Mouse (Mus musculus) CH12.LX (cell line): ENCODE data around the gene Layn. TPM values are rescaled to one million over a fixed set of nuclear protein-coding genes. Genes with fewer than 3 reads are reported as not detected.

ENCODE experiments used
- DNase-seq: peaks from one replicate; pipeline ENCODE4 v3.0.0-alpha.2; 2013; ENCODE audit errors: extremely low read depth
- H3K27ac ChIP-seq: 2 replicates; pipeline ENCODE4 v1.5.1; 2012; ENCODE audit warnings: low read depth, mild to moderate bottlenecking, control low read depth, moderate library complexity; ENCODE audit not compliant: insufficient read depth
- H3K27me3 ChIP-seq: replicated peaks from 2 replicates; pipeline ENCODE3; 2012; ENCODE audit warnings: inconsistent platforms
- H3K36me3 ChIP-seq, 2 experiments: replicated peaks in 1 of 2; 2 replicates each; pipeline versions ENCODE3 to v1.6.1; 2012; ENCODE audit warnings: inconsistent platforms in 1 of 2, low read length in 1 of 2, mild to moderate bottlenecking in 1 of 2, mixed read lengths in 1 of 2, moderate library complexity in 1 of 2; ENCODE audit not compliant: control insufficient read depth in 1 of 2, insufficient read depth in 1 of 2
- H3K4me1 ChIP-seq, 2 experiments: 2 replicates each; pipeline ENCODE4 v1.6.1; 2012; ENCODE audit warnings: inconsistent platforms in 1 of 2, moderate library complexity in 1 of 2; ENCODE audit not compliant: insufficient read depth in 2 of 2, control insufficient read depth in 1 of 2
- H3K4me2 ChIP-seq: 2 replicates; pipeline ENCODE4 v1.6.1; 2012; ENCODE audit warnings: low read depth, mild to moderate bottlenecking, control low read depth; ENCODE audit not compliant: poor library complexity, insufficient read depth, severe bottlenecking
- H3K4me3 ChIP-seq, 3 experiments: fragments of 150-350 bp in 1 of 3; sonication (generic) in 1 of 3; replicated peaks in 1 of 3; 2 replicates each; pipeline versions ENCODE3 to v1.5.1; 2011 to 2012; ENCODE audit warnings: low read depth in 2 of 3, low read length in 2 of 3, mild to moderate bottlenecking in 2 of 3, moderate library complexity in 2 of 3, control low read depth in 1 of 3, improper control_type of control experiment in 1 of 3, inconsistent platforms in 1 of 3, mixed read lengths in 1 of 3; ENCODE audit not compliant: poor library complexity in 1 of 3
- H3K79me2 ChIP-seq: replicated peaks from 2 replicates; pipeline ENCODE4 v1.6.1; 2012; ENCODE audit warnings: mild to moderate bottlenecking, moderate library complexity; ENCODE audit not compliant: control insufficient read depth, poor library complexity, insufficient read depth, severe bottlenecking; ENCODE audit errors: extremely low read depth
- H3K9ac ChIP-seq: 2 replicates; pipeline ENCODE4 v1.6.1; 2012; ENCODE audit warnings: low read depth, mild to moderate bottlenecking, control low read depth, moderate library complexity; ENCODE audit not compliant: insufficient read depth
- H3K9me3 ChIP-seq: replicated peaks from 2 replicates; pipeline ENCODE3; 2012; ENCODE audit warnings: low read length, inconsistent platforms, mixed read lengths
- BHLHE40 ChIP-seq: IDR thresholded peaks from 2 replicates; pipeline ENCODE4 v1.6.1; 2011; ENCODE audit warnings: mild to moderate bottlenecking, low read depth, low read length, improper control_type of control experiment
- CHD1 ChIP-seq: IDR thresholded peaks from 2 replicates; pipeline ENCODE4 v1.6.1; 2012; ENCODE audit warnings: low read depth, low read length, improper control_type of control experiment, inconsistent platforms
- CHD2 ChIP-seq: IDR thresholded peaks from 2 replicates; pipeline ENCODE4 v1.6.1; 2011; ENCODE audit warnings: low read length, improper control_type of control experiment
- ELF1 ChIP-seq: IDR thresholded peaks from 2 replicates; pipeline ENCODE4 v1.6.1; 2014; ENCODE audit warnings: low read depth, mild to moderate bottlenecking, inconsistent platforms, low read length, improper control_type of control experiment
- ETS1 ChIP-seq: conservative IDR thresholded peaks from 2 replicates; pipeline ENCODE4 v1.6.1; 2012; ENCODE audit warnings: low read depth, mild to moderate bottlenecking, inconsistent platforms, low read length, improper control_type of control experiment, moderate library complexity
- GABPA ChIP-seq: IDR thresholded peaks from 2 replicates; pipeline ENCODE4 v1.6.1; 2012; ENCODE audit warnings: low read depth, low read length, improper control_type of control experiment, inconsistent platforms; ENCODE audit not compliant: insufficient replicate concordance
- JUN ChIP-seq: IDR thresholded peaks from 2 replicates; pipeline ENCODE4 v1.6.1; 2011; ENCODE audit warnings: low read depth, mild to moderate bottlenecking, low read length, improper control_type of control experiment, moderate library complexity; ENCODE audit not compliant: insufficient read depth
- JUND ChIP-seq: conservative IDR thresholded peaks from 2 replicates; pipeline ENCODE4 v1.6.1; 2011; ENCODE audit warnings: low read depth, low read length, improper control_type of control experiment
- KAT2A ChIP-seq: IDR thresholded peaks from 2 replicates; pipeline ENCODE4 v1.6.1; 2012; ENCODE audit warnings: low read length, improper control_type of control experiment, inconsistent platforms; ENCODE audit not compliant: insufficient replicate concordance
- MAFK ChIP-seq: IDR thresholded peaks from 2 replicates; pipeline ENCODE4 v1.6.1; 2011; ENCODE audit warnings: low read length, improper control_type of control experiment; ENCODE audit not compliant: insufficient replicate concordance
- MAX ChIP-seq: IDR thresholded peaks from 2 replicates; pipeline ENCODE4 v1.6.1; 2011; ENCODE audit warnings: low read length, improper control_type of control experiment
- MAZ ChIP-seq: IDR thresholded peaks from 2 replicates; pipeline ENCODE4 v1.6.1; 2012; ENCODE audit warnings: low read depth, mild to moderate bottlenecking, inconsistent platforms, low read length, improper control_type of control experiment, moderate library complexity
- MXI1 ChIP-seq: IDR thresholded peaks from 2 replicates; pipeline ENCODE4 v1.6.1; 2011; ENCODE audit warnings: mild to moderate bottlenecking, low read depth, low read length, improper control_type of control experiment
- NELFE ChIP-seq: IDR thresholded peaks from 2 replicates; pipeline ENCODE4 v1.6.1; 2011; ENCODE audit warnings: low read depth, low read length, improper control_type of control experiment
- PAX5 ChIP-seq: IDR thresholded peaks from 2 replicates; pipeline ENCODE4 v1.6.1; 2012; ENCODE audit warnings: low read length, inconsistent platforms, mixed read lengths
- POLR2A ChIP-seq: IDR thresholded peaks from 2 replicates; pipeline ENCODE4 v1.6.1; 2011; ENCODE audit warnings: low read depth, mild to moderate bottlenecking, improper control_type of control experiment, low read length
- POLR2AphosphoS2 ChIP-seq: IDR thresholded peaks from 2 replicates; pipeline ENCODE4 v1.6.1; 2011; ENCODE audit warnings: low read depth, low read length, improper control_type of control experiment
- RAD21 ChIP-seq: IDR thresholded peaks from 2 replicates; pipeline ENCODE4 v1.6.1; 2011; ENCODE audit warnings: low read depth, mild to moderate bottlenecking, low read length, improper control_type of control experiment, moderate library complexity
- SMC3 ChIP-seq: IDR thresholded peaks from 2 replicates; pipeline ENCODE4 v1.6.1; 2011; ENCODE audit warnings: low read depth, low read length, improper control_type of control experiment
- TBP ChIP-seq: conservative IDR thresholded peaks from 2 replicates; pipeline ENCODE4 v1.6.1; 2011; ENCODE audit warnings: low read depth, low read length, improper control_type of control experiment
- ZC3H11A ChIP-seq: IDR thresholded peaks from 2 replicates; pipeline ENCODE4 v1.6.1; 2012; ENCODE audit warnings: low read depth, mild to moderate bottlenecking, inconsistent platforms, low read length, improper control_type of control experiment
- dilution Hi-C: fragments of 300-500 bp; cut with MboI; formaldehyde crosslinking; loops from 2 replicates; pipeline ENCODE4 v1.14.3; 2020; ENCODE audit warnings: low sequenced_read_pairs; ENCODE audit not compliant: extremely low pct_unique_long_range_greater_than_20kb, extremely low pct_ligation_motif_present
- in situ Hi-C: fragments of 300-500 bp; cut with MboI; formaldehyde crosslinking; loops from 3 replicates; pipeline ENCODE4 v1.14.3; 2019; ENCODE audit warnings: low sequenced_read_pairs, low pct_ligation_motif_present, low pct_unique_long_range_greater_than_20kb, mixed read lengths
- polyA plus RNA-seq: library from polyadenylated mRNA; unstranded; fragments of >175 nt; gene quantifications from 2 replicates; pipeline ENCODE4 v1.2.1, GENCODE M21; 2012; ENCODE audit warnings: low read depth; ENCODE audit not compliant: insufficient read length
- total RNA-seq, 2 experiments: library from RNA; depleted of rRNA; stranded (reverse); fragments of 300-350 nt in 1 of 2; fragments of >200 nt in 1 of 2; gene quantifications; 2 replicates each; pipeline ENCODE4 v1.2.3; 2012 to 2014

Layn gene
- total and polyA plus RNA-seq, 3 experiments: not detected

GRCm38 (mm10) chr9:51070801-51071200, 6.1 kb downstream of the Layn start:
- no peak for TF ChIP-seq RAD21
- TF ChIP-seq CHD1: no peak
- TF ChIP-seq MXI1: no peak
- TF ChIP-seq KAT2A: no peak
- no peak for TF ChIP-seq MAZ
- no peak for TF ChIP-seq POLR2A
- TF ChIP-seq PAX5: no peak
- TF ChIP-seq NELFE: no peak
- TF ChIP-seq POLR2AphosphoS2: no peak
- TF ChIP-seq BHLHE40: no peak
- no peak for TF ChIP-seq ZC3H11A
- Histone ChIP-seq H3K9ac (no peak overlapping the region), H3K27ac (no peak overlapping the region), H3K27me3 (peaks cover 2% of the 10 kb centered on the region), H3K4me1 (peaks cover 0 to 3% of the 10 kb centered on the region in 2 experiments; a peak in 2 of 4 replicates), H3K4me2 (no peak overlapping the region), H3K4me3 (no peak overlapping the region), H3K79me2 (no peaks in the 10 kb centered on the region), H3K36me3 (no peaks in the 10 kb centered on the region), H3K9me3 (no peaks in the 10 kb centered on the region)
- DNase-seq: no peak
- in situ Hi-C loops (no loop called here), dilution Hi-C loops (no loop called here)

GRCm38 (mm10) chr9:51068202-51068601, 8.7 kb downstream of the Layn start:
- H3K4me1 ChIP-seq: peaks cover 0 to 3% of the 10 kb centered on the region in 2 experiments; a peak in 2 of 4 replicates

GRCm38 (mm10) chr9:51060601-51061000, 16.3 kb downstream of the Layn start, which contains the start of gene Btg4:
TSS of gene Btg4 (plus strand) at chr9:51060901.
- no peak within 1 kb of the TSS for H3K27ac ChIP-seq
- no peaks in the 10 kb centered on the region for H3K36me3 ChIP-seq
- no peaks in the 10 kb centered on the region for H3K4me1 ChIP-seq
- no peak within 1 kb of the TSS for H3K9ac ChIP-seq
- no peak for DNase-seq
- no peaks in the 10 kb centered on the region for H3K79me2 ChIP-seq
- dilution Hi-C loops (no loop called here), in situ Hi-C loops (no loop called here)
- H3K4me2 ChIP-seq: peak within 1 kb of the TSS; percentile 2; the same call in 1 of the 2 replicates
- no peaks in the 10 kb centered on the region for H3K27me3 ChIP-seq
- H3K9me3 ChIP-seq: no peaks in the 10 kb centered on the region
- no peak within 1 kb of the TSS for H3K4me3 ChIP-seq
- TF ChIP-seq GABPA: no peak
- TF ChIP-seq JUN: no peak
- no peak for TF ChIP-seq TBP
- no peak for TF ChIP-seq ELF1
- TF ChIP-seq CHD2: no peak
- no peak for TF ChIP-seq MAX
- TF ChIP-seq MAFK: no peak
- no peak for TF ChIP-seq JUND
- TF ChIP-seq SMC3: no peak
- no peak for TF ChIP-seq MXI1
- TF ChIP-seq MAZ: no peak
- no peak for TF ChIP-seq ETS1

More at GRCm38 (mm10) chr9:51068202-51068601, 8.7 kb downstream of the Layn start:
- no peak overlapping the region for H3K27ac ChIP-seq
- TF ChIP-seq MAZ (no peak), MXI1 (no peak)
- TF ChIP-seq, all 38 proteins: peak for 0
- Histone ChIP-seq H3K4me2 (no peak overlapping the region), H3K9me3 (no peaks in the 10 kb centered on the region), H3K36me3 (no peaks in the 10 kb centered on the region), H3K4me3 (no peak overlapping the region), H3K27me3 (peaks cover 2% of the 10 kb centered on the region), H3K9ac (no peak overlapping the region), H3K79me2 (no peaks in the 10 kb centered on the region)
- dilution Hi-C loops: no loop called here
- no peak for DNase-seq
- in situ Hi-C loops: no loop called here
